Mouse (Mus musculus): ENCODE measurements around the gene Olfr1310. TPM values are rescaled to one million over a fixed set of nuclear protein-coding genes. Genes with fewer than 3 reads are reported as not detected.

The Olfr1310 gene
- not detected for total RNA-seq (2023)

GRCm38 (mm10) chr2:112012608-112013007 is at the start of gene Olfr1310:
Olfr1310 (minus strand) TSS chr2:112012708.

GRCm38 (mm10) chr2:112050138-112050537 is 37.6 kb upstream of the Olfr1310 start, which contains the start of gene Olfr1312:
Olfr1312 (minus strand) TSS chr2:112050238.

GRCm38 (mm10) chr2:112024312-112024711 is 11.8 kb upstream of the Olfr1310 start, which contains the start of gene Olfr1311:
Olfr1311 (minus strand) TSS chr2:112024412.

GRCm38 (mm10) chr2:111990181-111990580 is 22.3 kb downstream of the Olfr1310 start, which contains the start of gene Olfr1309:
Olfr1309 (minus strand) TSS chr2:111990281.

GRCm38 (mm10) chr2:111964844-111965243 is 47.7 kb downstream of the Olfr1310 start, which contains the start of gene Olfr1308:
Olfr1308 (minus strand) TSS chr2:111964944.

Other genes starting within 250 kb of the Olfr1310 start
- not detected for gene Olfr1302, start 235.3 kb downstream of the Olfr1310 start, total RNA-seq (2023)
- gene Olfr1303, start 192.4 kb downstream of the Olfr1310 start, total RNA-seq (2023) = not detected
- not detected for gene Olfr1305, start 135.6 kb downstream of the Olfr1310 start, total RNA-seq (2023)
- gene Olfr1306, start 96.4 kb downstream of the Olfr1310 start, total RNA-seq (2023) = not detected
- gene Olfr1307, start 63.3 kb downstream of the Olfr1310 start, total RNA-seq (2023) = under 1 TPM; 0.04 to 0.11 TPM
- gene Olfr1308, start 47.8 kb downstream of the Olfr1310 start, total RNA-seq (2023) = not detected
- not detected for gene Olfr1309, start 22.4 kb downstream of the Olfr1310 start, total RNA-seq (2023)
- gene Olfr1311, start 11.7 kb upstream of the Olfr1310 start, total RNA-seq (2023) = not detected
- gene Olfr1312, start 37.5 kb upstream of the Olfr1310 start, total RNA-seq (2023) = not detected
- not detected for gene Olfr1313, start 65.1 kb upstream of the Olfr1310 start, total RNA-seq (2023)
- not detected for gene Olfr1314, start 84.1 kb upstream of the Olfr1310 start, total RNA-seq (2023)
- not detected for gene Olfr1315-ps1, start 102.7 kb upstream of the Olfr1310 start, total RNA-seq (2023)
- gene Olfr1316, start 122.3 kb upstream of the Olfr1310 start, total RNA-seq (2023) = not detected
- not detected for gene Olfr1317, start 127.6 kb upstream of the Olfr1310 start, total RNA-seq (2023)
- gene Olfr1318, start 141.5 kb upstream of the Olfr1310 start, total RNA-seq (2023) = not detected
- gene Lpcat4, start 226.8 kb upstream of the Olfr1310 start, total RNA-seq (2023) = 10 to 100 TPM; 63.2 to 79.0 TPM
- gene Nutm1, start 246.6 kb upstream of the Olfr1310 start, total RNA-seq (2023) = not detected
- gene Nop10, start 249.2 kb upstream of the Olfr1310 start, total RNA-seq (2023) = 10 to 100 TPM; 19.7 to 26.5 TPM

All from neutrophil, adult 83 days (primary cell).